Comparison of ENCODE assay signal across 8 mouse cellular contexts in genomic region chr3:107331746-107332126, GRCm38 (mm10). TPM values are rescaled to one million over a fixed set of nuclear protein-coding genes. Genes with fewer than 3 reads are reported as not detected.
DNase-seq lines count a peak whose midpoint lies in the region; ATAC-seq and TF ChIP-seq lines count a peak whose summit lies in the region.

No protein-coding gene starts in this region.

- H3K27ac ChIP-seq in liver, adult 2 months (replicated peaks; ENCODE audit: insufficient read depth, low read depth, low read length) = peak overlapping the region; percentile 78
- no peak overlapping the region for H3K27ac ChIP-seq in embryonic facial prominence, embryonic 12.5 days
- no peak overlapping the region; the same call in 1 of the 2 replicates for H3K27ac ChIP-seq in intestine, embryonic 14.5 days (ENCODE audit: low read depth)
- H3K27ac ChIP-seq in neural tube, embryonic 12.5 days = no peak overlapping the region

- peaks cover 10% of the 10 kb centered on the region; the same call in 1 of the 2 replicates for H3K79me2 ChIP-seq in liver, adult 2 months (ENCODE audit: control insufficient read depth, insufficient read depth, low read length)

- peak overlapping the region; percentile 86 for H3K9ac ChIP-seq in liver, adult 2 months (ENCODE audit: low read depth, low read length)
- H3K9ac ChIP-seq in embryonic facial prominence, embryonic 12.5 days = peak overlapping the region; percentile 84
- H3K9ac ChIP-seq in intestine, embryonic 14.5 days (ENCODE audit: low read length) = peak overlapping the region; percentile 92
- peak overlapping the region; percentile 88 for H3K9ac ChIP-seq in neural tube, embryonic 12.5 days

- ATAC-seq in embryonic facial prominence, embryonic 12.5 days (ENCODE audit: insufficient number of reproducible peaks, insufficient read depth, low FRiP score, low TSS enrichment) = no peak
- ATAC-seq in intestine, embryonic 14.5 days (replicated peaks; ENCODE audit: low FRiP score, low TSS enrichment, low read depth) = no peak
- ATAC-seq in neural tube, embryonic 12.5 days (ENCODE audit: low FRiP score, low read depth) = no peak
- ATAC-seq in megakaryocyte progenitor cell, adult 5-6 weeks (replicated peaks; ENCODE audit: poor library complexity) = no peak

- peak overlapping the region; percentile 87 for H3K4me3 ChIP-seq in liver, adult 2 months (ENCODE audit: insufficient read depth, low read depth, low read length)
- peak overlapping the region; percentile 80 for H3K4me3 ChIP-seq in embryonic facial prominence, embryonic 12.5 days
- H3K4me3 ChIP-seq in intestine, embryonic 14.5 days (ENCODE audit: low read depth, low read length) = peak overlapping the region; percentile 95
- peak overlapping the region; percentile 96 for H3K4me3 ChIP-seq in neural tube, embryonic 12.5 days

- H3K4me1 ChIP-seq in liver, adult 2 months (ENCODE audit: control insufficient read depth, insufficient read depth, low read length) = peaks cover 17% of the 10 kb centered on the region
- H3K4me1 ChIP-seq in embryonic facial prominence, embryonic 12.5 days = peaks cover 25% of the 10 kb centered on the region
- peaks cover 35% of the 10 kb centered on the region for H3K4me1 ChIP-seq in intestine, embryonic 14.5 days (replicated peaks; ENCODE audit: control insufficient read depth, insufficient read depth, low read length)
- H3K4me1 ChIP-seq in neural tube, embryonic 12.5 days = peaks cover 23% of the 10 kb centered on the region

- H3K36me3 ChIP-seq in liver, adult 2 months (ENCODE audit: control insufficient read depth, insufficient read depth, low read length) = peaks cover 9% of the 10 kb centered on the region; the same call in 1 of the 2 replicates
- peaks cover 21% of the 10 kb centered on the region for H3K36me3 ChIP-seq in embryonic facial prominence, embryonic 12.5 days
- peaks cover 31% of the 10 kb centered on the region for H3K36me3 ChIP-seq in intestine, embryonic 14.5 days (ENCODE audit: control insufficient read depth, insufficient read depth, low read length)
- H3K36me3 ChIP-seq in neural tube, embryonic 12.5 days = peaks cover 13% of the 10 kb centered on the region

- no peaks in the 10 kb centered on the region for H3K9me3 ChIP-seq in embryonic facial prominence, embryonic 12.5 days
- H3K9me3 ChIP-seq in intestine, embryonic 14.5 days (ENCODE audit: control insufficient read depth, low read length) = no peaks in the 10 kb centered on the region
- H3K9me3 ChIP-seq in neural tube, embryonic 12.5 days = no peaks in the 10 kb centered on the region

- TF ChIP-seq CTCF in liver, adult 2 months (IDR thresholded peaks at IDR 0.05; ENCODE audit: low read depth, low read length) = no peak

- 11% methylated on average over 17 of the region's 17 CpGs for WGBS in liver, adult 2 months
- WGBS in embryonic facial prominence, embryonic 12.5 days = 22% methylated on average over 17 of the region's 17 CpGs
- 20% methylated on average over 17 of the region's 17 CpGs for WGBS in intestine, embryonic 14.5 days
- WGBS in neural tube, embryonic 12.5 days = 27% methylated on average over 17 of the region's 17 CpGs

- no peaks in the 10 kb centered on the region for H3K27me3 ChIP-seq in liver, adult 2 months (ENCODE audit: control insufficient read depth, insufficient read depth, low read length)
- no peaks in the 10 kb centered on the region for H3K27me3 ChIP-seq in embryonic facial prominence, embryonic 12.5 days
- H3K27me3 ChIP-seq in intestine, embryonic 14.5 days (replicated peaks; ENCODE audit: control insufficient read depth, insufficient read depth, low read length) = no peaks in the 10 kb centered on the region
- no peaks in the 10 kb centered on the region for H3K27me3 ChIP-seq in neural tube, embryonic 12.5 days (replicated peaks)

- no peak for TF ChIP-seq POLR2A in liver, adult 2 months (IDR thresholded peaks at IDR 0.05; ENCODE audit: extremely low read depth, insufficient read depth, low read length)

- H3K4me2 ChIP-seq in embryonic facial prominence, embryonic 12.5 days (replicated peaks) = peak overlapping the region; percentile 98
- peak overlapping the region; percentile 97 for H3K4me2 ChIP-seq in intestine, embryonic 14.5 days (ENCODE audit: low read length)
- H3K4me2 ChIP-seq in neural tube, embryonic 12.5 days (replicated peaks) = peak overlapping the region; percentile 98

- no peak for DNase-seq in liver, adult 2 months (ENCODE audit: extremely low read depth, low read depth, low spot score)
- DNase-seq in liver = no peak
- DNase-seq in intestine, embryonic 14.5 days (ENCODE audit: low spot score) = no peak
- DNase-seq in layer of hippocampus, postnatal 25 days (ENCODE audit: extremely low spot score in 1 of 2, low spot score in 1 of 2) = no peak
- DNase-seq in ovary, postnatal 14 days (ENCODE audit: low spot score) = no peak

RNA-seq across cellular contexts. Expression of gene Rbm15, which starts 1.7 kb away (rescaled TPM):
- 17.2 and 17.7 TPM in 2 replicates for total RNA-seq in liver, adult 2 months (2014; rRNA removed)
- 4.2 and 4.4 TPM in 2 replicates for polyA plus RNA-seq in liver, adult 2 months (2012; rRNA removed)
- 17.0 and 17.9 TPM in 2 replicates for polyA plus RNA-seq in embryonic facial prominence, embryonic 12.5 days (2016; fragmentation: Nextera tagmentation; extraction: Ambion mirVana)
- polyA plus RNA-seq in intestine, embryonic 14.5 days (2014; fragmentation: Nextera tagmentation; extraction: Ambion mirVana) = 16.7 TPM in 2 replicates
- 10.3 and 14.1 TPM in 2 replicates for polyA plus RNA-seq in neural tube, embryonic 12.5 days (2016; fragmentation: Nextera tagmentation; extraction: Ambion mirVana)
- total RNA-seq in megakaryocyte progenitor cell, adult 5-6 weeks (2015) = 49.5 and 50.0 TPM in 2 replicates
- total RNA-seq in megakaryocyte progenitor cell, adult 5-6 weeks (2017) = 31.2 and 33.9 TPM in 2 replicates
- 10 to 100 TPM; 24.9 to 27.6 TPM for total RNA-seq in layer of hippocampus, postnatal 25 days (2021)

RNA-seq across cellular contexts. Expression of gene Slc16a4, which starts 40.7 kb away (rescaled TPM):
- not detected in 2 replicates for total RNA-seq in liver, adult 2 months (2014; rRNA removed)
- polyA plus RNA-seq in liver, adult 2 months (2012; rRNA removed) = not detected in 2 replicates
- 5.4 and 6.9 TPM in 2 replicates for polyA plus RNA-seq in embryonic facial prominence, embryonic 12.5 days (2016; fragmentation: Nextera tagmentation; extraction: Ambion mirVana)
- 3.7 and 4.0 TPM in 2 replicates for polyA plus RNA-seq in intestine, embryonic 14.5 days (2014; fragmentation: Nextera tagmentation; extraction: Ambion mirVana)
- 2.1 and 2.6 TPM in 2 replicates for polyA plus RNA-seq in neural tube, embryonic 12.5 days (2016; fragmentation: Nextera tagmentation; extraction: Ambion mirVana)
- 0.35 TPM in 1 of 2 replicates, not detected in the other for total RNA-seq in megakaryocyte progenitor cell, adult 5-6 weeks (2015)
- total RNA-seq in megakaryocyte progenitor cell, adult 5-6 weeks (2017) = 0.37 TPM in 1 of 2 replicates, not detected in the other
- total RNA-seq in layer of hippocampus, postnatal 25 days (2021) = 1 to 10 TPM; 1.0 to 1.9 TPM

RNA-seq across cellular contexts. Expression of gene Lamtor5, which starts 53.1 kb away (rescaled TPM):
- total RNA-seq in liver, adult 2 months (2014; rRNA removed) = 50.9 and 52.1 TPM in 2 replicates
- polyA plus RNA-seq in liver, adult 2 months (2012; rRNA removed) = 48.9 and 54.5 TPM in 2 replicates
- 167 and 174 TPM in 2 replicates for polyA plus RNA-seq in embryonic facial prominence, embryonic 12.5 days (2016; fragmentation: Nextera tagmentation; extraction: Ambion mirVana)
- 196 and 202 TPM in 2 replicates for polyA plus RNA-seq in intestine, embryonic 14.5 days (2014; fragmentation: Nextera tagmentation; extraction: Ambion mirVana)
- 182 and 190 TPM in 2 replicates for polyA plus RNA-seq in neural tube, embryonic 12.5 days (2016; fragmentation: Nextera tagmentation; extraction: Ambion mirVana)
- 122 and 131 TPM in 2 replicates for total RNA-seq in megakaryocyte progenitor cell, adult 5-6 weeks (2015)
- total RNA-seq in megakaryocyte progenitor cell, adult 5-6 weeks (2017) = 47.2 and 71.8 TPM in 2 replicates
- 10 to 100 TPM; 54.9 to 69.3 TPM for total RNA-seq in layer of hippocampus, postnatal 25 days (2021)
